24 mouse cellular contexts compared by ENCODE assay signal in the genomic region with DNA sequence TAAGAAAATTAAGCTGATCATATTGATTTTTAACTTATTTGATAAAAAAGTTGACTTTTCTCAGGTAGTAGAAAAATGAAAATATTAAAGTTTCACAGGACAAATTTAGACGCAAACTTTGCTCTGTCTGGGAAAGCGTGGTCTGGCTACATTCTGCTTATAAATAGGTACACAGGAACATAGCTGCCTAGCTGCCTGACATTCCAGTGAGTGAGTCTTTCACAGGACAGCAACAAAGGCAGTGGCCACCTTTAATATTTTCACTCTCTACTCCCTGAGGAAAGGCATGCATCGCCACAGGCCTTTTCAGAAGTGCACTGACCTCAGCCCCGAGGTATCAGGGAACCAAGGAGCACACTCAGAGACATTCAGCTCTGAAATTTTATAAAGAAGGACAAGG. TPM values are rescaled to one million over a fixed set of nuclear protein-coding genes. Genes with fewer than 3 reads are reported as not detected.
DNase-seq lines count a peak whose midpoint lies in the region; ATAC-seq and TF ChIP-seq lines count a peak whose summit lies in the region.
"Had no signal": no experiment of that assay in that cellular context is flagged by ENCODE, and none has a peak within 500 bp of the region (broad histone marks: within the 10 kb centered on the region; RNA-seq: fewer than 3 reads in every experiment).

No protein-coding gene starts in this region.

- DNase-seq in heart, adult 18-20 months: peak; percentile 4 to 9
- no peak for DNase-seq in heart, adult 8-10 months (ENCODE audit: low spot score)
- DNase-seq in heart, postnatal 0 days (ENCODE audit: low spot score): peak; percentile 7
- no peak for DNase-seq in heart, postnatal 25 days (ENCODE audit: low spot score)
- DNase-seq: adrenal gland, adult 8-10 months; adrenal gland, postnatal 25 days; cerebellum, adult 11-12 months; cerebellum, adult 8-10 months; cerebellum, postnatal 10 days; cerebellum, postnatal 36 days; embryo, embryonic 11 days; gastrocnemius, postnatal 25 days; kidney, adult 2 months had no signal

- no peak overlapping the region for H3K9ac ChIP-seq in heart, embryonic 11.5 days (ENCODE audit: low read depth, low read length)
- H3K9ac ChIP-seq in heart, embryonic 14.5 days (ENCODE audit: low read length): no peak overlapping the region
- H3K9ac ChIP-seq in heart, postnatal 0 days (replicated peaks; ENCODE audit: low read depth, low read length): no peak overlapping the region
- H3K9ac ChIP-seq: embryonic facial prominence, embryonic 13.5 days; forebrain, embryonic 12.5 days; forebrain, embryonic 15.5 days; hindbrain, embryonic 12.5 days; hindbrain, embryonic 15.5 days had no signal

- no peak overlapping the region for H3K27ac ChIP-seq in heart, embryonic 11.5 days (ENCODE audit: low read depth, low read length)
- H3K27ac ChIP-seq in heart, embryonic 14.5 days (replicated peaks in 1 of 2; ENCODE audit: control insufficient read depth in 1 of 2, insufficient read depth in 1 of 2, low read depth in 2 of 2, low read length in 2 of 2): peak overlapping the region; percentile 38 to 73; a peak in 3 of 4 replicates
- H3K27ac ChIP-seq in heart, postnatal 0 days (ENCODE audit: low read depth): peak overlapping the region; percentile 63; the same call in 1 of the 2 replicates
- H3K27ac ChIP-seq: embryonic facial prominence, embryonic 10.5 days; embryonic facial prominence, embryonic 13.5 days; forebrain, embryonic 12.5 days; forebrain, embryonic 15.5 days; hindbrain, embryonic 12.5 days; hindbrain, embryonic 15.5 days had no signal

- no peak for TF ChIP-seq CTCF in heart, postnatal 0 days (IDR thresholded peaks at IDR 0.05; ENCODE audit: low read depth)

- 44% methylated on average over 4 of the region's 4 CpGs for WGBS in heart, embryonic 11.5 days (ENCODE audit: insufficient replicate concordance)
- 27% methylated on average over 4 of the region's 4 CpGs for WGBS in heart, embryonic 14.5 days
- WGBS in heart, postnatal 0 days: 36% methylated on average over 4 of the region's 4 CpGs

- no peak for ATAC-seq in heart, embryonic 11.5 days (replicated peaks; ENCODE audit: insufficient number of reproducible peaks, low FRiP score, low TSS enrichment)
- no peak for ATAC-seq in heart, embryonic 14.5 days (ENCODE audit: insufficient number of reproducible peaks, insufficient read depth, low FRiP score, low read depth)
- peak; percentile 62 for ATAC-seq in heart, postnatal 0 days (ENCODE audit: insufficient read depth, low read depth)
- ATAC-seq: activated CD4-positive, CD25-positive, alpha-beta regulatory T cell, adult 4 months; forebrain, embryonic 15.5 days; intestine, postnatal 0 days had no signal

- H3K4me3 ChIP-seq in heart, embryonic 11.5 days (ENCODE audit: low read depth, low read length): no peak overlapping the region
- no peak overlapping the region for H3K4me3 ChIP-seq in heart, embryonic 14.5 days (ENCODE audit: control insufficient read depth in 1 of 2, insufficient read depth in 1 of 2, low read depth in 1 of 2, low read length in 2 of 2)
- H3K4me3 ChIP-seq in heart, postnatal 0 days (ENCODE audit: low read depth, low read length): no peak overlapping the region
- H3K4me3 ChIP-seq: embryonic facial prominence, embryonic 10.5 days; embryonic facial prominence, embryonic 13.5 days; erythroblast, embryonic 14.5 days; forebrain, embryonic 12.5 days; forebrain, embryonic 15.5 days; hindbrain, embryonic 12.5 days; hindbrain, embryonic 15.5 days had no signal

- H3K4me2 ChIP-seq in heart, embryonic 11.5 days: no peak overlapping the region
- H3K4me2 ChIP-seq in heart, embryonic 14.5 days (ENCODE audit: low read length): peak overlapping the region; percentile 42
- H3K4me2 ChIP-seq in heart, postnatal 0 days (ENCODE audit: low read depth, low read length): peak overlapping the region; percentile 32; the same call in 1 of the 2 replicates
- H3K4me2 ChIP-seq: embryonic facial prominence, embryonic 13.5 days; forebrain, embryonic 12.5 days; forebrain, embryonic 15.5 days; hindbrain, embryonic 12.5 days; hindbrain, embryonic 15.5 days had no signal

- no peaks in the 10 kb centered on the region for H3K27me3 ChIP-seq in heart, embryonic 11.5 days (ENCODE audit: control insufficient read depth, insufficient read depth, low read length)
- no peaks in the 10 kb centered on the region for H3K27me3 ChIP-seq in heart, embryonic 14.5 days (ENCODE audit: control insufficient read depth, insufficient read depth, low read length)
- no peaks in the 10 kb centered on the region for H3K27me3 ChIP-seq in heart, postnatal 0 days (ENCODE audit: control insufficient read depth, insufficient read depth, low read length)
- H3K27me3 ChIP-seq: embryonic facial prominence, embryonic 13.5 days; forebrain, embryonic 12.5 days; forebrain, embryonic 15.5 days; hindbrain, embryonic 12.5 days; hindbrain, embryonic 15.5 days had no signal

- intact Hi-C loops in heart, postnatal 25 days (cut with DNase I): no loop called here

- no peaks in the 10 kb centered on the region for H3K9me3 ChIP-seq in heart, embryonic 11.5 days (replicated peaks; ENCODE audit: control insufficient read depth, low read length)
- H3K9me3 ChIP-seq in heart, embryonic 14.5 days (ENCODE audit: control insufficient read depth, low read length): no peaks in the 10 kb centered on the region
- H3K9me3 ChIP-seq in heart, postnatal 0 days (replicated peaks; ENCODE audit: control insufficient read depth, low read length): no peaks in the 10 kb centered on the region
- H3K9me3 ChIP-seq: embryonic facial prominence, embryonic 10.5 days; embryonic facial prominence, embryonic 13.5 days; forebrain, embryonic 12.5 days; forebrain, embryonic 15.5 days; hindbrain, embryonic 12.5 days; hindbrain, embryonic 15.5 days had no signal

- no peak for TF ChIP-seq EP300 in heart, postnatal 0 days (IDR thresholded peaks at IDR 0.05; ENCODE audit: low read depth)

- H3K4me1 ChIP-seq in heart, embryonic 11.5 days (ENCODE audit: control insufficient read depth, insufficient read depth, low read length): no peaks in the 10 kb centered on the region
- no peaks in the 10 kb centered on the region for H3K4me1 ChIP-seq in heart, embryonic 14.5 days (ENCODE audit: control insufficient read depth in 2 of 2, insufficient read depth in 2 of 2, low read length in 2 of 2)
- H3K4me1 ChIP-seq in heart, postnatal 0 days (ENCODE audit: control insufficient read depth, insufficient read depth): no peaks in the 10 kb centered on the region
- H3K4me1 ChIP-seq: embryonic facial prominence, embryonic 10.5 days; embryonic facial prominence, embryonic 13.5 days; forebrain, embryonic 15.5 days; hindbrain, embryonic 12.5 days; hindbrain, embryonic 15.5 days had no signal

- H3K36me3 ChIP-seq in heart, embryonic 11.5 days (ENCODE audit: control insufficient read depth, insufficient read depth, low read length): no peaks in the 10 kb centered on the region
- H3K36me3 ChIP-seq in heart, embryonic 14.5 days (ENCODE audit: control insufficient read depth, insufficient read depth, low read length): no peaks in the 10 kb centered on the region
- H3K36me3 ChIP-seq in heart, postnatal 0 days (replicated peaks; ENCODE audit: control insufficient read depth, insufficient read depth, low read length): no peaks in the 10 kb centered on the region
- H3K36me3 ChIP-seq: embryonic facial prominence, embryonic 10.5 days; embryonic facial prominence, embryonic 13.5 days; forebrain, embryonic 12.5 days; forebrain, embryonic 15.5 days; hindbrain, embryonic 12.5 days; hindbrain, embryonic 15.5 days had no signal

RNA-seq across cellular contexts. Expression of gene Mcm9, which starts 31.5 kb away (rescaled TPM):
- total RNA-seq in heart, adult 18-20 months (2021): 1 to 10 TPM; 2.5 to 3.4 TPM
- 11.2 and 11.4 TPM in 2 replicates for polyA plus RNA-seq in heart, embryonic 11.5 days (2014; fragmentation: Nextera tagmentation; extraction: Ambion mirVana)
- polyA plus RNA-seq in heart, embryonic 14.5 days (2014; fragmentation: Nextera tagmentation; extraction: Ambion mirVana): 11.1 and 11.8 TPM in 2 replicates
- 1 to 10 TPM; 2.5 to 3.6 (median 2.8) TPM for total RNA-seq in heart, adult 8-10 months (2022)
- total RNA-seq in heart, postnatal 0 days (2014; rRNA removed; ENCODE audit: low replicate concordance): 3.9 and 5.4 TPM in 2 replicates
- polyA plus RNA-seq in heart, postnatal 0 days (2015; fragmentation: Nextera tagmentation; extraction: Ambion mirVana): 5.6 and 5.8 TPM in 2 replicates
- total RNA-seq in heart, postnatal 25 days (2021): 1 to 10 TPM; 2.6 TPM

Comparison
In these comparisons a context has a peak if more than half of its experiments do, and no peak if none do; other contexts are left out.
1. DNase-seq: peak in heart, adult 18-20 months (2 of 2) and heart, postnatal 0 days (single experiment); none in heart, adult 8-10 months (single experiment) and heart, postnatal 25 days (single experiment).